Mouse (Mus musculus) large intestine, adult 2 months (tissue): ENCODE data around the gene Fcgrt. TPM values are rescaled to one million over a fixed set of nuclear protein-coding genes. Genes with fewer than 3 reads are reported as not detected.

Experiments
- DNase-seq: peaks from one replicate; pipeline ENCODE4 v3.0.0-alpha.2; 2012; ENCODE audit warnings: low read depth, low spot score
- WGBS: fragments of 180-500 bp; shearing (Covaris S2); methylation state at CpG from one replicate; pipeline ENCODE4 v1.1.7; 2018; 5-methylcytosine and 5-hydroxymethylcytosine counted together
- polyA plus RNA-seq: library from polyadenylated mRNA; depleted of rRNA; stranded (reverse); fragments of >200 nt; gene quantifications from 2 replicates; pipeline ENCODE4 v1.2.3, GENCODE M21; 2012

Gene Fcgrt
- polyA plus RNA-seq, 1 experiment = 75.3 TPM

DNA sequence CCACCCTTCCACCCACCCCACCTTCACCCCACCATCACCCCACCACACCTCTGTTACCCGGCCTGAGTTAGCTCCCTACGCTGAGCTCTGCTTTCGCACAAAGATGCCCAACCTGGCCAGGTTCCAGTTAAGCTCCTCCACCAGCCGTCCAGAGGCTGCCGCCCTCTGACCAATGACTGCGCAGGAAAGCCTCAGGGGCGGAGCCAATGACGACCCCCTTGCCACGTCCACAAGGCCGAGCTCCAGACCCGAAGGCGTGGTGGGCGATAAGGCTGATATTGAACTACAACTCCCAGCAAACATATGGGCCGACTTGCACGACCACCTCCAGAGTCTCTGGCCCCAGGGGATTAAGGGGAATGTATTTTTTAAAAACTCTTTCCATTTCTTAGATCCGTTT lies 11.6 kb downstream of the Fcgrt start, which contains the start of gene Rcn3:
Rcn3 (minus strand) TSS at position 174 of the 400 bp plus-strand sequence.
- WGBS = 4% methylated on average over 16 of the region's 16 CpGs
- DNase-seq = no peak

DNA sequence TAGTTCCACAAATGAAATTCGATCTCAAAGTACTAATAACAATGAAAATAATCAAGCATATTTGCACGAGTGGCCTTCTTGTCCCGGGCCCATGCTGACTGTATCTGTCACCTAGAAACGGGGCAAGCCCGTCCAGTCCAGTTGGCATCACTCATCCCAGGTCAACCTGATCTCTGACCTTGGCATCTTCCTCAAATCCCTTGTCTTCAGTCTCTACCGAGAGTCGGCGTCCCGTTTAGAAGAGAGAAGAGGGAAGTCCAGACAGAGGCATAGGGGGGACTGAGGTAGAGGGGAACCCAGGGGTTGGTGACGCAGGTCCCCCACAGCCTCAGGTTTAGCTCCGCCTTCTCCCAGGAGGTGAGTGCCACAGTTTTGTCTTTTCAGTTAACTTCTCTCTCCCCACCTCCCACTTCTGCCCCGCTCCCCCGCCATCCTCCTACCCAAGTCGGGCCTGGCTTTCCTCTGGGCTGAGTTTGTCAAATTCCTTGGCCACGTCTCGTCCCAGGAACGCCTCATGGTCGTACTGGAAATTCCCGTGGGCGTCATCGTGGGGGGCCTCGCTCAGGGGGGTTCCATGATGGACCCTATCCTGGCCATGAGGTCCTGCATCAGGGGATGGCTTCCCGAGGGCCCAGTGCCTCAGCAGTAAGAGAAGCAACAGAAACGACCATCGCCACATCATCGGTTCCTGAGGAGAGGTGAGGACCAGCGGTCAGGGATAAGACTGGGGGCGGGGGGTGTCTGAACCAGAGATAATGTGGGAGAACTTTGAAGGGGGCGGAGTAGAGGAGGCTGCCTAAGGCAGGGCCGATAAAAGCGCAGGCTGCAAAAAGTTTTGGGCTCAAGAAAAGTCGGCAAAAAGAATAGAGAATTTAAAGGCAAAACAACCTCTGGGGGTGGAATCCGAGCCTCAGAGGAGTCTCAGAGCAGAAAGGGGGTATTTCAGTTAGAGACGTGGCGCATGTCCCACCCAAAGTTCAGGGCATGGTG lies 12.4 kb downstream of the Fcgrt start:
- no peak for DNase-seq
- 28% methylated on average over 35 of the region's 35 CpGs for WGBS

- WGBS = 72% methylated on average over 13 of the region's 13 CpGs
These were observed 13.2 kb downstream of the Fcgrt start for GRCm38 (mm10) chr7:45090251-45090977.

DNA sequence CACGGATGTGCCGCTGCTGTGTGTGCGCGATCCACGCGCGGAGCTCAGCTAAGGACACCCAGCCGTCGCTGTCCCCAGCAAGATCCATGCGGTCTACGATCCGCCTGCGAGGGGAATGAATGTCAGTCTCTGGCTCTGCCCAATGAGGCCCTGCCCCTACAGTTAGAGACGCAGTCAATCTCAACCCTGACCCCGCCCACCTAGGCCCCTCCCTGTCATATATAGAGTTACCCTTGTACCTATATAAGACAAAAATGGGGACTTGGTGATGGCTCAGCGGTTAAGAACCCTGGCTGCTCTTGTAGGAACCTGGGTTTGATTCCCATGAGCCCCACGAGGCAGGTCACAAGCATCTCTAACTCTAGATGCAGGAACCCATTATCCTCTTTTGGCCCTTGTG lies 15.1 kb downstream of the Fcgrt start:
- no peak for DNase-seq
- WGBS = 88% methylated on average over 17 of the region's 17 CpGs

More at GRCm38 (mm10) chr7:45090251-45090977, 13.2 kb downstream of the Fcgrt start:
- no peak for DNase-seq

GRCm38 (mm10) chr7:45086084-45086483 lies 17.6 kb downstream of the Fcgrt start:
- WGBS = 80% methylated on average over 4 of the region's 4 CpGs
- DNase-seq = no peak

DNA sequence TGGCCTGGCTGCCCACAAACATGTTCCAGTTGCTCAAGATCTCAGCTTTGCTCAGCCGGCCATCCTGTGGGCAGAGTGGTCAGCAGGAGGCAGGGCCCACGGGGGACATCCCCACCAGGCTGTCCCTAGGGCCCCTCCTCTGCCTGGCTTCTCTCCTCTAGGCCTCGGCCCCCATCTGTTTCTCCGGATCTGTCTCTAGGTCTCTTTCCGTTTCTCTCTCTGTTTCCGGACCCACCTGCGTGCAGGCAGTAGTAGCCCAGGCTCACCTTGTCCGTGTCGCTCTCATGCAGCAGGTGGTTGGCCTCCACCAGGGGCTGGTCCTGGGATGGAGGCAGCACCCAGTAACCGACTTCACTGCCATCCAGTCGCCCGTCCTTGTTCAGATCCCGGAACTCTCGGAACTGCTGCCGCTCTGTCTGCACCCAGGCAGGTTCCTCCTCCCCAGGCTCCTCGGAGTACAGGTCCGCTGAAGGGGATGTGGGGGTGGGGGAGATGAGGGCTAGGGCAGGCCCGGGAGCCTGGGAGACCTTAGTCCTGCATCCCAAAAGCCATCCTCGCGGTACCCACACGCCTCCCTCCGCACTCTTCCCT lies 20.3 kb downstream of the Fcgrt start:
- DNase-seq = no peak

GRCm38 (mm10) chr7:45082401-45083299 lies 21.0 kb downstream of the Fcgrt start:
- no peak for DNase-seq
- 17% methylated on average over 25 of the region's 25 CpGs for WGBS

More for the DNA sequence above, 20.3 kb downstream of the Fcgrt start:
- WGBS = 79% methylated on average over 22 of the region's 22 CpGs

GRCm38 (mm10) chr7:45081016-45081415 lies 22.6 kb downstream of the Fcgrt start:
- WGBS = 63% methylated on average over 5 of the region's 5 CpGs
- no peak for DNase-seq

DNA sequence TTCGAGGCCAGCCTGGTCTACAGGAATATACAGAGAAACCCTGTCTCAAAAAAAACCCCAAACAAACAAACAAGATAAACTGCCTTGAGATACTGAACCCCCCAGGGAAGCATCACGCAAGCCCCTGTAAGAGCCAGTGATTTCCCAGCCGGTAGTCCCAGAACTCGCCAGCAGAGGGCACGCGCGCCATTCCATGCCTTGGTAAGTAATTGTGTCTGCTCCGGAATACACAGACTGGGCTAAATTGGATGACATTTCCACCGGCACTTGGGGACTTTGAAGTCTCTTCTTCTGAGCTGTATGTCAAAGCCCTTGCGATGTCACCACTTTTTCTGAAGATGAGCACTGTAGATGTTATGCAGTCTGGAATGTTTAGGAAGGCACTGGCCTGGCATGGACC lies 23.8 kb downstream of the Fcgrt start:
- WGBS = under 1% methylated on average over 10 of the region's 10 CpGs
- DNase-seq = peak; percentile 67

GRCm38 (mm10) chr7:45078513-45078912 lies 25.1 kb downstream of the Fcgrt start:
- DNase-seq = no peak

DNA sequence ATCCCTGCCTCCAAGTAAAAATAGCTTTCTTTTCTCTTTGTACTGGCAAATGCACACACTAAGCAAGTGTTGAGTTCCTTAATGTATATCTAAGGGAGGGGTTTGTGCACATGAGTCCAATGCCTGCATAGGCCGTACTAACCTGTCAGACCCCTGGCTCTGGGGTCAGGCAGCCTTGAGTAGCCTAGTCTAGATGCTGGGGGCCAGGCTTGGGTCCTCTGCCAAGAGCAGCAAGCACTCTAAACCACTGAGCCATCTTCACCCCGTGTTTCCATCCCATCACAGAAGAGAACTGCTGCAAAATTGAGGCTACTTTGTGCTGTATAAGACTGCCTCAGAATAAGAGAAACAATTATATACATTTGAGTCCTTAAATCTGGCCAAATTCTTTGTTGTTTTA lies 25.8 kb downstream of the Fcgrt start:
- 93% methylated on average over 2 of the region's 2 CpGs for WGBS
- no peak for DNase-seq

More at GRCm38 (mm10) chr7:45078513-45078912, 25.1 kb downstream of the Fcgrt start:
- WGBS = 30% methylated on average over 9 of the region's 9 CpGs

- WGBS = 83% methylated on average over 14 of the region's 14 CpGs
- no peak for DNase-seq
These were observed 26.3 kb downstream of the Fcgrt start for GRCm38 (mm10) chr7:45077322-45077721.

DNA sequence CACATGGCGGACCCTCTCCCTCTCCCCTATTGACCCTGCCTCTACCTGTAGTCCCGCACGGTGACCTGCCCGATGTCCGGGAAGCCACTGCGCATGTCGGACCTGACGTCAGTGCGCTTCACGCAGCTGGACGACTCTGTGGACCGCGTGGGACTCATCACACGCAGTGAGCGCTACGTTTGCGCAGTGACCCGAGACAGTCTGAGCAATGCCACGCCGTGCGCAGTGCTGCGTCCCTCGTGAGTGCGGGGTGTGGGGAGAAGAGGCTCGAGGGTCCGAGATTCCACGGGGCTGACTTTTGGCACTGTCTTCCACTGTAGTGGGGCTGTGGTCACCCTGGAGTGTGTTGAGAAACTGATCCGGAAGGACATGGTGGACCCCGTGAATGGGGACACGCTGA lies 27.1 kb downstream of the Fcgrt start:
- DNase-seq = no peak
- WGBS = 91% methylated on average over 30 of the region's 30 CpGs

- 72% methylated on average over 4 of the region's 4 CpGs for WGBS
- DNase-seq = no peak
These were observed 28.2 kb downstream of the Fcgrt start for GRCm38 (mm10) chr7:45075405-45075804.

DNA sequence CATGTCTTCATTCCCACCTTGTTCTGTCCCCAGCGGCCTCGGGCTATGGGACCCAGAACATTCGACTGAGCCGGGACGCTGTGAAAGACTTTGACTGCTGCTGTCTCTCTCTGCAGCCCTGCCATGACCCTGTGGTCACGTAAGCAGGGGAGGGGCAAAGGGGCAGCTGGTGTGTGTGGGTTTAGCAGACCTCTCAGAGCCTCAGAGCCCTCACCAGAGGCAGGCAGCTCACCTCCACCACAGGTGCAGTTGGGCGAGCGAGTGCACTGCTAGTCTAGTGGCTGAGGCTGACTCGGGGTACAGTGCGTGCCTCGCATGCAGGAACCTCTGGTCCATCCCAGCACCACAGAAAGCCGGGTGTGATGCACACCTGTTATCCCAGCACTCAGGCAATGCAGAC lies 29.7 kb downstream of the Fcgrt start:
- 90% methylated on average over 12 of the region's 12 CpGs for WGBS
- no peak for DNase-seq

DNA sequence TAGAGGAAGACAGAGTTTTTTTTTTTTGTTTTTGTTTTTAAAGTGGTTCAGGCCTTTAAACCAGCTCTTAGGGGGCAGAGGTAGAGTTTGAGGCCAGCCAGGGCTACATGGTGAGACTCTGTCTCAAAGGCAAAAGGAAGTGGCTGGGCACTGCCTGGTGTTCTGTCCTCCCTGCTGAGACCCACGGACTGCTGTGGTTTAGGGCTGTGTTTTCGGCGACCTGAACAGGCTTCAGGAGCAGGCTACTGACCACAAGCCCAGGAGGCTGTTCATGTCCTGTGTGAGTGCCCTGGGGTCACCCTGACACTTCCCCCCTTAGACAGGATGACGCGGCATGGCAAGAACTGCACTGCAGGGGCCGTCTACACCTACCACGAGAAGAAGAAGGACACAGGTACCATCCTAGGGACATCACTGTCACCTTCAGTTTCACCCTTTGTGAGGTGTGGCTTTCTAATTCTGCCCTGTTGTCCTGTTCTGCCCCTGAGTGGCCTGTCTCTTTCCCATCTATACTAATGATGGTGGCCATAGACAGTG lies 30.4 kb downstream of the Fcgrt start:
- DNase-seq = no peak
- 76% methylated on average over 7 of the region's 7 CpGs for WGBS

DNA sequence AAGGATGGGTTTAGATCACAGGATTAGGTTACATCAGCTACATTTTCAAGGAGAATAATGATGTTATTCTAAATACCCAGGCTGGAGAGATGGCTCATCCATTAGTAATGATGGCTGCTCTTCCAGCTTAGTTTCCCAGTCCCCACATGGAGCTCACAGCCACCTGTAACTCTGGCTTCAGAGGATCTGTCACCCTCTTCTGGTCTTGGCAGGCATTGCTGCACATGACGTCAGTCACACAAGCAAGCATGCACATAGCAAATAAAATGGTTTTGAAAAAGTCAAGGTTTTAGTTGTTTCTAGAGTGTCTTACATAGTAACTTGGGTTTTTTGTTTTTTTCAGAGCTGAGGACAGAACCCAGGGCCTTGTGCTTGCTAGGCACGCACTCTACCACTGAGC lies 31.4 kb downstream of the Fcgrt start:
- WGBS = 73% methylated on average over 2 of the region's 2 CpGs
- no peak for DNase-seq

DNA sequence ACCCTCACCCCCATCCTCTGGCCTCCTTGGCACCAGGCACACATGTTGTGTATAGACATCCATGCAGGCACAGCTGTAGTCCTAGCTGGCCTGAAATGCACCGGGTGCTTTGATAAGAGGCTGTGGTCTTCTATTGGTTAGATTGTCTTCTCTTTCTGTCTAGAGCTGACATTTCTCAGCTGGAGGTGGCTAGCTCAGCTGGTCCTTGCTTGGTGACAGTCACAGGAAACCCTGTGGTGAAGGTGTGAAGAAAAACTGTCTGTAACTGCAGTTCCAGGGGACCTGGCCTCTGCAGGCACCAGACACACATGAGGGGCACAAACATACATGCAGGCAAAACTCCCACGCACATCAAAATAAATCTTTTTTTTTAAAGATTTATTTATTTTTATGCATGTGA lies 34.0 kb downstream of the Fcgrt start:
- 89% methylated on average over 2 of the region's 2 CpGs for WGBS
- DNase-seq = no peak

DNA sequence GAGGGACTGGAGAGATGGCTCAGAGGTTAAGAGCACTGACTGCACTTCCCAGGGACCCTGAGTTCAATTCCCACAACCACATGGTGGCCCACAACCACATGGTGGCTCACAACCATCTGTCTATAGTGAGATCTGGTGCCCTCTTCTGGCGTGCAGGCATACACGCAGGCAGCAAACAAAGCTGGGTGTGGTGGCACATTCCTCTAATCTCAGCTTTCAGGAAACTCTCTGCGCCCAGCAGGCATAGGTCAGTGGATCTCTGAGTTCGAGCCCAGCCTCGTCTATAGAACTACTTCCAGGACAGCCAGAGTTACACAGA lies 35.7 kb downstream of the Fcgrt start:
- 12% methylated on average over 5 of the region's 5 CpGs for WGBS
- DNase-seq = no peak
